Mouse (Mus musculus) lung, embryonic 16.5 days (tissue): Measurements from ENCODE around the gene Anxa3. TPM values are rescaled to one million over a fixed set of nuclear protein-coding genes. Genes with fewer than 3 reads are reported as not detected.

Experiments used
- ATAC-seq: fragments of 200-750 bp; cut with Nextera tagmentation; 2 replicates; pipeline ENCODE4 v1.8.0; 2017; ENCODE audit warnings: low read depth, mild to moderate bottlenecking, moderate library complexity
- H3K27ac ChIP-seq: fragments of 300-500 bp; sonication (generic); 2 replicates; pipeline ENCODE4 v1.5.1; 2014; ENCODE audit warnings: mild to moderate bottlenecking, control low read depth, low read length
- H3K27me3 ChIP-seq: fragments of 300-500 bp; sonication (generic); 2 replicates; pipeline ENCODE4 v1.6.1; 2014; ENCODE audit warnings: low read depth, low read length, mixed read lengths; ENCODE audit not compliant: control insufficient read depth, insufficient read depth
- H3K36me3 ChIP-seq: fragments of 300-500 bp; sonication (generic); 2 replicates; pipeline ENCODE4 v1.6.1; 2014; ENCODE audit warnings: low read length; ENCODE audit not compliant: control insufficient read depth, insufficient read depth
- H3K4me1 ChIP-seq: fragments of 300-500 bp; sonication (generic); replicated peaks from 2 replicates; pipeline ENCODE4 v1.6.1; 2014; ENCODE audit warnings: low read length, mixed read lengths; ENCODE audit not compliant: control insufficient read depth, insufficient read depth
- H3K4me2 ChIP-seq: fragments of 300-500 bp; sonication (generic); 2 replicates; pipeline ENCODE4 v1.6.1; 2014; ENCODE audit warnings: low read depth, low read length, control low read depth
- H3K4me3 ChIP-seq: fragments of 300-500 bp; sonication (generic); 2 replicates; pipeline ENCODE4 v1.5.1; 2014; ENCODE audit warnings: mild to moderate bottlenecking, low read length, control low read depth
- H3K9ac ChIP-seq: fragments of 300-500 bp; sonication (generic); 2 replicates; pipeline ENCODE4 v1.6.1; 2014; ENCODE audit warnings: low read length, control low read depth
- H3K9me3 ChIP-seq: fragments of 300-500 bp; sonication (generic); 2 replicates; pipeline ENCODE4 v1.6.1; 2016; ENCODE audit warnings: low read length; ENCODE audit not compliant: control insufficient read depth
- WGBS: fragments of 180-500 bp; shearing (Covaris S2); extraction: QIAGEN DNeasy Blood & Tissue Kit; methylation state at CpG from one replicate; pipeline ENCODE4 v1.1.7; 2014; 5-methylcytosine and 5-hydroxymethylcytosine counted together
- polyA plus RNA-seq: library from polyadenylated mRNA; unstranded; fragments of >200 nt; fragmentation: Nextera tagmentation; extraction: Ambion mirVana; gene quantifications from 2 replicates; pipeline ENCODE4 v1.2.1, GENCODE M21; 2015

Gene Anxa3
- 95.7 and 124 TPM in 2 replicates for polyA plus RNA-seq

DNA sequence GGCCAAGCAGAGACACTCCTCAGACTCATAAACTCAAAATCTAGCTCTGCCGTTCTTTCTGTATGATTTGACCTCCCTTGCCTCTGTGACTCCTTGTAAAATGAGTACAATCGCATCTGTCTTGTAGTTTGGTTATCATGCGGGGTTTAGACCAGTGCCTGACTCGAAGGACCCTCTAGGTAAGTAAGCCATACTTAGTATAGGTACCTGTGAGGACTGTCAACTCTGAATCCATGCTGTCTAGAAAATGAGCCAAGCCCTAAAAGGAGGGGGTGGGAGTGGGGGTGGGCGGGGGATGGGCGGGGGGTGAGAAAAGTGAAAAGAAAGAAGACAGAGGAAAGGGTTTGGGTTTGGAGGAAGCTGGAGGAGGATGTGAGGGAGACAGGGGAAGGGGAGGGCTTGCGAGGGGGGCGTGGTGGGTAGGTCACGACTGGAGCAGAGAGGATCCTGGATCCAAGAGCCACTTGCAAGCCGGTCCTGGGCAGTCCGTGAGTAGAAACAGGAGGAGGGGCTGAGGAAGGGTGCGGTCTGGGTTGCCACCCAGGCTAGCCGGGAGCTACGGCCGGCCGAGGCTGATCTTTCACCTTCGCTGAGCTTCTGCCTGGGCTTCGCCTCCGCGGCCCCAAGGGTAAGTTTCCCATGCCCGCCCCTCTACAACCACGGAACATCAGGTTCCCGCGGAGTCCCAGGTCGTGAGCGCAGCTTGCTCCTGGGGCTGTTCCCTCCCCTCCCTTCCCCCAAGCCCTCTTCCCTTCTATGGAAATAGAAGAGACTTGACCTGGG lies at the start of gene Anxa3:
Gene Anxa3 (plus strand): TSS at position 404 of the 783 bp plus-strand sequence.
- no peaks in the 10 kb centered on the region for H3K9me3 ChIP-seq
- H3K4me3 ChIP-seq, result peak within 1 kb of the TSS; percentile 63
- peak within 1 kb of the TSS; percentile 62 for H3K4me2 ChIP-seq
- peak within 1 kb of the TSS; percentile 72 for H3K9ac ChIP-seq
- no peaks in the 10 kb centered on the region; the same call in 1 of the 2 replicates for H3K36me3 ChIP-seq
- ATAC-seq, result peak; percentile 92
- H3K4me1 ChIP-seq, result peaks cover 14% of the 10 kb centered on the region
- WGBS, result 9% methylated on average over 26 of the region's 26 CpGs
- H3K27ac ChIP-seq, result peak within 1 kb of the TSS; percentile 76
- no peaks in the 10 kb centered on the region for H3K27me3 ChIP-seq

GRCm38 (mm10) chr5:96747195-96747984 lies 45.7 kb upstream of the Anxa3 start:
- Histone ChIP-seq H3K27ac (no peak overlapping the region), H3K4me1 (no peaks in the 10 kb centered on the region), H3K27me3 (no peaks in the 10 kb centered on the region), H3K4me3 (no peak overlapping the region), H3K4me2 (no peak overlapping the region), H3K36me3 (peaks cover 2% of the 10 kb centered on the region; the same call in 1 of the 2 replicates), H3K9me3 (no peaks in the 10 kb centered on the region), H3K9ac (no peak overlapping the region)
- no peak for ATAC-seq
- 78% methylated on average over 8 of the region's 8 CpGs for WGBS

DNA sequence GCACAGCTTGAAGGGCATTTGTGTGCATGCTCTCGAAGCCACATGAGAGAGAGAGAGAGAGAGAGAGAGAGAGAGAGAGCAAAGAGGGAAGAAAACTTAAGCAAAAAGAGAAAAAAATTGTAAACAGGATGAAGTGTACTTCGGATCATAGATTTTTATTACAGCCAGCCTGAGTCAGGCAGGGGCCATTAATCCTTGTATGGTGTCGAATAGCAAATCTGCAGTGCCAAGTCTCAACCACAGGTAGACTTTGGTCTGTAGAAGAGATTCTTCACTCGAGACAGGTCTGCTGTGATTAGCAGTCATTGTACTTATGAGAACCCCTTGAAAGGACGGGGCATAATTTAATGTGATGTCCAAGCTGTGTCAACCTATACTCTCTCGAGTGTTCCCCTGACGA lies 35.5 kb upstream of the Anxa3 start:
- H3K36me3 ChIP-seq, result no peaks in the 10 kb centered on the region; the same call in 1 of the 2 replicates
- ATAC-seq, result no peak
- H3K27me3 ChIP-seq, result no peaks in the 10 kb centered on the region
- WGBS, result 87% methylated on average over 7 of the region's 7 CpGs
- H3K4me1 ChIP-seq, result no peaks in the 10 kb centered on the region
- no peak overlapping the region for H3K9ac ChIP-seq
- H3K4me3 ChIP-seq, result no peak overlapping the region
- H3K27ac ChIP-seq, result no peak overlapping the region
- no peaks in the 10 kb centered on the region for H3K9me3 ChIP-seq
- H3K4me2 ChIP-seq, result no peak overlapping the region

DNA sequence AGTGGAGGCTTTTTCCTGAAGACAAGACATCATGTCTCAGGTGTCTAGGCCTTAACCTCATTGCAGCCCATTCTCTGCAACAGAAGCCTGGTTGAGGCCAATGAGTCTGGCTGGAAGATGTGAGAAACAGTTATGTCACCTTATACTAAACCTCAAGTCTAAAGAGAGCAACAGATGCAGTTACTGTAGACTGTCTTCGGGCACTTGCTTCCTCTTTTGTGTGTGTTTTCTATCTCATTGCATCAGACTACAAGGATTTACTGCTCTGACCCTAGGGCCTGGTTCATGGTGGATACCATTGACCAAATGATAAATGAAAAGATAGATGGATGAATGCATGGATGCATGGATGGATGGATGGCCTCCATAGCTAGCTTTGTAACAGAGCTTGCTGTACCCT lies 31.1 kb upstream of the Anxa3 start:
- no peak for ATAC-seq
- 92% methylated on average over 1 of the region's 1 CpGs for WGBS
- Histone ChIP-seq H3K27ac (no peak overlapping the region), H3K9me3 (no peaks in the 10 kb centered on the region), H3K27me3 (no peaks in the 10 kb centered on the region), H3K4me3 (no peak overlapping the region), H3K36me3 (no peaks in the 10 kb centered on the region; the same call in 1 of the 2 replicates), H3K4me1 (no peaks in the 10 kb centered on the region), H3K9ac (no peak overlapping the region), H3K4me2 (no peak overlapping the region)

DNA sequence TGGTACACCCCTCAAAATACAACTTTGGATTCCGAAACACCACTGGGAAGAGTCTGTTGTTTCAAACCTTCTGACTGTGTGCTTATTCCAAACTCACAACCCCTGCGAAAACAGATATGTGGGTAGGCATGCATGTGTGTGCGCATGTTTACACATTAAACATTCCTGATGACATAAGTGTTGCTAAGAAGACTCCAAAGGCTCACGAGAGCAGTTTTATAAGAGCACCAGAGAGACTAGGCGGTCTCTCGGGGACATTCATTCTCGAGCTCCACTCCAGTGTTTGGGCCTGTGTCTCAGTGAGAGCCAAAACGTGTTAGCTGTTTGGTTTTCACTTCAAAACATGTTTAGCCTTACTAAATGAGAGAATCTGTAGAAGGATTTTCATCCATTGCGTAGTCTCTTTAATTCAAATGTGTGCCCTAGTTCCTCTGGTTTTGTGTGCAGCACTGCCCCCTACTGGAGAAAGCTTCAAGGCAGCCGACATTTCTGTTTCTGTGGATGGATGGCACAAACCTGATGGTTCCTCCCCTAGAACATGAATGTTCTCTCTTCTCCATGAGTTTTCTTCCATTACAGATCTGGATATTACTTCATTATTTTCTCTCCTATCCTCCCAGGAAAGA lies 24.2 kb upstream of the Anxa3 start:
- ATAC-seq, result peak; percentile 34; the same call in 1 of the 2 replicates
- Histone ChIP-seq H3K4me3 (no peak overlapping the region), H3K27ac (no peak overlapping the region), H3K4me2 (no peak overlapping the region), H3K9me3 (no peaks in the 10 kb centered on the region), H3K9ac (no peak overlapping the region), H3K4me1 (no peaks in the 10 kb centered on the region; the same call in 1 of the 2 replicates), H3K27me3 (no peaks in the 10 kb centered on the region), H3K36me3 (no peaks in the 10 kb centered on the region)
- WGBS, result 48% methylated on average over 10 of the region's 10 CpGs

DNA sequence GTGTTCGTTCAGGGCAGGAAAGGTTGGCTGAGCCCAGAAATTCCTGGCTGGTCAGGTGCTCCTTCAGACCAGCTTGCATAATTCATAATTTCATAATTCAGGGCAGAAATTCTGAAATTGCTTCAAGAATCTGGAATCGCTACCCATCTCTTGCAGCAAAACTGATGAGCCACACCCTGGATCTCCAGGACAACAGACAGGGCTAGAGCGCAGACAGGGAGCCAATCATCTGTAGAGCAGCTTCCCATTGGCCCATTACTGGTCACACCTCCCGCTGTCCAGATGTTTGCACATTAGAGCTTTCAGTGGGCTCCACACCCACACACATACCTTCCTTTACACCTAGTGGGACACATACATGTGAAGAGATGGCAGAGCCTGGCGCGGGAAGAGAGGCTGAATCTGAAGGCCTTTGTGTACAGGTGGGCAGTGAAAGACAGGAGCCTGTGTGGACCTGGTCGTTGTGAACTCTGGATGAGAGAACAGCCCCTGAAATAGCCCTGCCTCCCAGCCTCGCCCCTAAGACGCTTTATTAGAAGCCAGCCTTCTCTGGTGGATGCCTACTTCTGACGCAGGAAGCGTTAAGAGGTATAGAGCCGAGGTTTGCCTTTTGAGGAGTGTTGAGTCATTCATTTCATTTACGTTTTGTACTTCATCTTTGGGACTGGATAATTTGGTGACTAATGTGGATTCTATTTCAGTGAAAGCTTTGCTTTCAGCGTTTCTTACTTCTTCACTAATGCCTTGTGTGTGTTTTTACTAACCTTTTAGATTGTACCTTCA lies 9.4 kb upstream of the Anxa3 start:
- Histone ChIP-seq H3K4me3 (no peak overlapping the region), H3K4me2 (no peak overlapping the region), H3K27me3 (no peaks in the 10 kb centered on the region), H3K9ac (no peak overlapping the region), H3K27ac (no peak overlapping the region), H3K36me3 (no peaks in the 10 kb centered on the region), H3K4me1 (no peaks in the 10 kb centered on the region), H3K9me3 (no peaks in the 10 kb centered on the region)
- no peak for ATAC-seq
- WGBS, result 75% methylated on average over 14 of the region's 14 CpGs

- H3K4me3 ChIP-seq, result no peak overlapping the region
- WGBS, result 86% methylated on average over 5 of the region's 5 CpGs
- H3K9ac ChIP-seq, result no peak overlapping the region
Observed at GRCm38 (mm10) chr5:96785096-96785495, 8.0 kb upstream of the Anxa3 start.

DNA sequence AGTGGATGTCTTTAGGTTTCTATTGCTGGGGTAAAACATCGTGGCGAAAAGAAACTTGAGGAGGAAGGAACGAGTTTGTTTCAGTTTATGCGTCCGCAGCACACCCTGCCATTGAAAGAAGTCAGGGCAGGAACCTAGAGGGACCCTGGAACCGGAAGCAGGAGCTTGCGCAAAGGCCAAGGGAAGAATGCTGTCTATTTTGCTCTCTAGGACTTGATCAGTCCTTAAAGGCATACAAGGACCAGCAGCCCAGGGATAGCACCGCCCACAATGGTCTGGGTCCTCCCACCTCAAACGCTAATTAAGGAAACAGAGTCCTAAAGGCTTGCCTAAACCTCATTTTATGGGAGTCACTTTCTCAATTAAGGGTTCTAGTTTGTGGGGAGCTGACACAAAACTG lies 717 bp upstream of the Anxa3 start:
- WGBS, result 47% methylated on average over 9 of the region's 9 CpGs
- H3K4me3 ChIP-seq, result peak overlapping the region; percentile 63; the same call in 1 of the 2 replicates

More at GRCm38 (mm10) chr5:96785096-96785495, 8.0 kb upstream of the Anxa3 start:
- ATAC-seq, result no peak
- no peak overlapping the region for H3K27ac ChIP-seq
- H3K4me1 ChIP-seq, result no peaks in the 10 kb centered on the region
- no peaks in the 10 kb centered on the region for H3K36me3 ChIP-seq
- no peaks in the 10 kb centered on the region for H3K9me3 ChIP-seq
- no peak overlapping the region for H3K4me2 ChIP-seq
- H3K27me3 ChIP-seq, result no peaks in the 10 kb centered on the region

More for the DNA sequence above, 717 bp upstream of the Anxa3 start:
- Histone ChIP-seq H3K9ac (0 out of 2 replicates have a peak overlapping the region, but pooled peaks have one; percentile 19), H3K4me2 (peak overlapping the region; percentile 62), H3K27ac (peak overlapping the region; percentile 48; the same call in 1 of the 2 replicates), H3K4me1 (peaks cover 14% of the 10 kb centered on the region), H3K36me3 (no peaks in the 10 kb centered on the region), H3K27me3 (no peaks in the 10 kb centered on the region), H3K9me3 (no peaks in the 10 kb centered on the region)
- peak; percentile 44; the same call in 1 of the 2 replicates for ATAC-seq
